Comparison of ENCODE assay signal across 25 mouse cellular contexts in genomic region chr4:116157882-116158281, GRCm38 (mm10). TPM values are rescaled to one million over a fixed set of nuclear protein-coding genes. Genes with fewer than 3 reads are reported as not detected.
"Had no signal": no experiment of that assay in that cellular context is flagged by ENCODE, and none has a peak within 500 bp of the region (broad histone marks: within the 10 kb centered on the region; RNA-seq: fewer than 3 reads in every experiment).

No protein-coding gene starts in this region.

- H3K4me3 ChIP-seq: hindbrain, embryonic 12.5 days; layer of hippocampus, adult 2 months; left cerebral cortex, adult 2 months; limb, embryonic 12.5 days; liver, embryonic 13.5 days; lung, embryonic 15.5 days; midbrain, embryonic 13.5 days; myocyte; neural tube, embryonic 15.5 days had no signal

- H3K27ac ChIP-seq: hindbrain, embryonic 12.5 days; layer of hippocampus, adult 2 months; left cerebral cortex, adult 2 months; limb, embryonic 12.5 days; liver, embryonic 13.5 days; lung, embryonic 15.5 days; midbrain, embryonic 13.5 days; neural tube, embryonic 15.5 days had no signal

- H3K4me1 ChIP-seq: hindbrain, embryonic 12.5 days; limb, embryonic 12.5 days; midbrain, embryonic 13.5 days; neural tube, embryonic 15.5 days had no signal

- H3K4me2 ChIP-seq: hindbrain, embryonic 12.5 days; limb, embryonic 12.5 days; liver, embryonic 13.5 days; lung, embryonic 15.5 days; midbrain, embryonic 13.5 days; neural tube, embryonic 15.5 days had no signal

- H3K9ac ChIP-seq: hindbrain, embryonic 12.5 days; limb, embryonic 12.5 days; liver, embryonic 13.5 days; liver, postnatal 0 days; lung, embryonic 15.5 days; midbrain, embryonic 13.5 days; neural tube, embryonic 15.5 days had no signal

- ATAC-seq: hindbrain, embryonic 16.5 days; inflammation-experienced regulatory T-cells, adult 6 months; intestine, postnatal 0 days; liver, postnatal 0 days; midbrain, embryonic 13.5 days had no signal

- H3K9me3 ChIP-seq: hindbrain, embryonic 12.5 days; limb, embryonic 12.5 days; liver, embryonic 13.5 days; lung, embryonic 15.5 days; midbrain, embryonic 13.5 days; neural tube, embryonic 15.5 days had no signal

- H3K27me3 ChIP-seq: hindbrain, embryonic 12.5 days; limb, embryonic 12.5 days; liver, embryonic 13.5 days; lung, embryonic 15.5 days; midbrain, embryonic 13.5 days; neural tube, embryonic 15.5 days had no signal

- DNase-seq: liver; liver, embryonic 13.5 days; liver, postnatal 0 days; lung, postnatal 36 days; right cerebral cortex, adult 18-20 months; right cerebral cortex, postnatal 25 days; thymus, postnatal 36 days had no signal

RNA-seq across cellular contexts. Expression of gene Lurap1, which starts 6.7 kb away (rescaled TPM):
- total RNA-seq: megakaryocyte progenitor cell, adult 5-6 weeks had no signal

RNA-seq across cellular contexts. Expression of gene Tspan1, which starts 9.5 kb away (rescaled TPM):
- total RNA-seq: layer of hippocampus, postnatal 14 days; left cerebral cortex, adult 2 months; megakaryocyte progenitor cell, adult 5-6 weeks had no signal
- polyA plus RNA-seq: inflammation-experienced regulatory T-cells, adult 6 months; liver, embryonic 13.5 days; liver, postnatal 0 days had no signal

RNA-seq across cellular contexts. Expression of gene 1700042G07Rik, which starts 15.3 kb away (rescaled TPM):
- total RNA-seq: layer of hippocampus, adult 2 months; layer of hippocampus, postnatal 14 days; left cerebral cortex, adult 2 months; left cerebral cortex, postnatal 36 days; megakaryocyte progenitor cell, adult 5-6 weeks had no signal
- polyA plus RNA-seq: hindbrain, embryonic 12.5 days; hindbrain, embryonic 16.5 days; inflammation-experienced regulatory T-cells, adult 6 months; intestine, postnatal 0 days; limb, embryonic 12.5 days; liver, embryonic 13.5 days; liver, postnatal 0 days; lung, embryonic 15.5 days; midbrain, embryonic 13.5 days; myocyte; neural tube, embryonic 11.5 days; neural tube, embryonic 15.5 days; small intestine, adult 2 months; stomach, embryonic 16.5 days; thymus, postnatal 0 days had no signal

RNA-seq across cellular contexts. Expression of gene Gm49337, which starts 15.3 kb away (rescaled TPM):
- polyA plus RNA-seq: hindbrain, embryonic 12.5 days; hindbrain, embryonic 16.5 days; inflammation-experienced regulatory T-cells, adult 6 months; intestine, postnatal 0 days; limb, embryonic 12.5 days; liver, embryonic 13.5 days; liver, postnatal 0 days; lung, embryonic 15.5 days; midbrain, embryonic 13.5 days; myocyte; neural tube, embryonic 11.5 days; neural tube, embryonic 15.5 days; small intestine, adult 2 months; stomach, embryonic 16.5 days; thymus, postnatal 0 days had no signal
